Mouse (Mus musculus) adrenal gland, postnatal 10 days (tissue): ENCODE measurements around the gene Timp2. TPM values are rescaled to one million over a fixed set of nuclear protein-coding genes. Genes with fewer than 3 reads are reported as not detected.

Source experiments
- DNase-seq: peaks from one replicate; pipeline ENCODE4 v3.0.0; 2021; ENCODE audit warnings: mixed read lengths
- total RNA-seq, 2 experiments: library from RNA; stranded (reverse); gene quantifications; 2 replicates each; pipeline ENCODE4 v1.2.3; 2021

Gene Timp2
- total RNA-seq, 2 experiments from 2014 or later, result 101 to 111 TPM

GRCm38 (mm10) chr11:118369657-118370056, 14.1 kb upstream of the Timp2 start:
- no peak for DNase-seq

DNA sequence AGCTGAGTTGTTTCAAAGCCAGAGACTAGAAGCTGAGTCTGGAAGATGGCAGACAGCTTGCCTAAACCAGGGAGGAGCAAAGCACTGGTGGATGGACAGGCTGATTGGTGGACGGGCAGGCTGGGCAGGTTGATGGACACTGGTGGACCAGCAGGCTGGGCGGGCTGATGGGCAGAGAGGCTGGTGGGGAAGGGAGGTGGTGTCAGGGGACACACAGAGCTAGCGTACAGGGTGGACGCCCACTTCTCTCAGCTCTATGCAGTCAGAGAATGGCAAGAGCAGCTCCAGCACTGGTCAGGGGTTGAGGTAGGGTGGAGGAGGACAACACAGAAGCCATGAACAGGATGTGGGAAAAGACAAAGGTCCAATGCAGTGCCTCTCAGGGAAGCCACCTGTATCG, 13.7 kb upstream of the Timp2 start:
- DNase-seq, result no peak

- peak; percentile 39 for DNase-seq
Observed at GRCm38 (mm10) chr11:118368330-118368729, 12.8 kb upstream of the Timp2 start.

GRCm38 (mm10) chr11:118366559-118366958, 11.0 kb upstream of the Timp2 start:
- no peak for DNase-seq

- no peak for DNase-seq
Observed at GRCm38 (mm10) chr11:118366108-118366507, 10.6 kb upstream of the Timp2 start.

DNA sequence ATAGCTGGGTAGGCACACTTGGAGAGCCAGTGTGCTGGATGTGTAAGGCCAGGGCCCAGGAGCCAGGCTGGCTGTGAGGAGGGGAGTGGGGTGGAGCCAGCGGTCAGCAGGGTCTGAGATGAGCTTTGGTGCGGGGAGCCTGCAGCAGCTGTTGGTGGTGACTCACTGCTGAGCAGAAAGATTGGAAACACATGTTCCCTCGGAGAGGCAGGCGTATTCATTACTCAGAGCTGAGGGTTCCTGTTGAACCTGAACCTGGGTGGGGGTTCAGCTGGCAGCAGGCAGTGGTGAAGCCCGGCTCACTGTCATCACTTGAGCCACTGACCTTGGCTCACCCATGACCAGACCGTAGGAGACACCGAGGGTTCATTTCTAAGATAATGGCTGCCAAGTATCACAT, 9.6 kb upstream of the Timp2 start:
- DNase-seq, result peak; percentile 40

DNA sequence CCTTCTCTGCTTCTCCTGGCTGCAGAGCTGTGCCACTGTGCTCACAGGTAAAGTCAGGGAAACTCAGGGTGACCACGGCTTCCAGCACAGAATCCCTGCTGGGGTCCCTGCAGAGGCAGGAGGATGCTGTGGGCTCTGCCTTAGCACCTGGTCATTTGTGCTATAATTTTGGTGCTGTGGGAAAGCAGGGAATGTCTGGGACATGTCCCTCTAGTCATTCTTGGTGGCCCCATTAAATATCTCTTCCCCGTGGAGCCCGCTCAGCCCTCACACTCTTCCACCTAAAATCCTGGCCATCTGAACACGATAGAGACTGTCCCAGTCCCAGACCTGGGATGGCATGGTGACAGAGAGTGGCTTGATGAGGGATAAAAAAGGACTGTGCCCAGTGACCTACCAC, 8.5 kb upstream of the Timp2 start:
- DNase-seq, result no peak

GRCm38 (mm10) chr11:118362971-118363518, 7.5 kb upstream of the Timp2 start:
- peak; percentile 32 for DNase-seq

DNA sequence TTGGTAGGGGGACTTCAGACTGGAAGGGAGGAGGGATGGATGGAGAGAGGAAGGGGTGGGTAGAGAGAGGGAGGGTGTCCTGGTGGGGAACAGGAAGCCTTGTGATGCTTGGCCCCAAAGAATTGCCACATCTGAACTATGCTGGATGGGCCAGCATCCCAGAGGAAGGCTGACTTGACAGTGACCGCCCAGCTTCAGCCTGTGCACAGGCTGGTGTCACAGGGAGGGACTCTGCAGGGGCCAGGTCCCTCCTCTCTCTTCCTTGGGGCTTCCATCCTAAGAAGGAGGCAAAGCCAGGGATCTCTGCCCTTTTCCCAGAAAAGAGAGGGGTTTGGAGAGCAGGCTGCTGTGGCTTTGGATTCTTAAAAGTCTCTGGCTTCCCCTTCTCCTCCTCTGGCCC, 7.0 kb upstream of the Timp2 start:
- DNase-seq, result no peak

GRCm38 (mm10) chr11:118360907-118361341, 5.4 kb upstream of the Timp2 start:
- DNase-seq, result no peak

GRCm38 (mm10) chr11:118360491-118360890, 5.0 kb upstream of the Timp2 start:
- DNase-seq, result no peak

GRCm38 (mm10) chr11:118355205-118355604, 335 bp downstream of the Timp2 start:
- peak; percentile 90 for DNase-seq

DNA sequence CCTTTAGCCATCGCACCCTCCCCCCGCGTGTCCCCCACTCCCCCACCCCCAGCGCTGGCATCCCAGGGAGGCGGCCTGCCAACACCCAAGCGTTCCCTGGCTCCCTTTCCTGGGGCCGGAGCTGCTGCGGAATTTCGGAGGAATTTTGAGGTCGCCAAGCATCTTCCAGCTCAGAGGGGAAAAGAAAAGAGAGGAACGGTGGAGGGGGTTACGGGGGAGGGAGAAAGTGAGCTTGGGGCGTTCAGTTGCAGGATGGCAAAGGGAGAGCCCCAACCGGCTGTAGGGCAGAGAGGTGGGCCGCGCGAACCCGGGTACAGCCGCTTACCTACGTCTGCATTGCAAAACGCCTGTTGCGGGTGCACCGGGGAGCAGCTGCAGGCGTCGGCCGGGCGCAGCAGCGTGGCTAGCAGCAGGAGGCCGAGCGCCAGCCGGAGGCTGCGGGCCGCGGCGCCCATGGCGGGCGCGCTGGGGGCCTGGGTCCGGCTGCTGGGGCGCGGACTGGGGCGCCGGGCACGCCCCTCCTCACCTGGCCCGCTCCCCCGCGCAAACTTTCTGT, 826 bp downstream of the Timp2 start:
- DNase-seq, result peak; percentile 40

DNA sequence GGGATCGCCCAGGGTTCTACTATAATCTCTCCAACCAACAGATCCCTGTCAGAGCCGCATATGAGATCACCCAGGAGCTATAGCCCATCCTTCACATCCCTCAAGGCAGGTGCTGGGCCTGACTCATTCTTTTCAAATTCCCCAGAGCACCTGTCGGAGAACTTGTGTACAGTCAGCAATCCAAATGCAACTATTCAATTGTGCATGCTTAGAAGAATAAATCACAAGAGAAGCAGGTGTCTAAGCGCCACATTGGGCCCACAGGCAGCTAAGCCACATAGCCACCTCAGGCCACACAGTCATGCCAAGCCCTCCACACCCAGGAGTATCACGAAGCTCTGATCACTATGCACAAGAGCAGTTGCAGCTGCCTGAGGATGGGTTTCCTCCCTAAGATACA, 6.0 kb downstream of the Timp2 start:
- no peak for DNase-seq

- DNase-seq, result peak; percentile 51
Observed at GRCm38 (mm10) chr11:118348877-118349276, 6.7 kb downstream of the Timp2 start.

DNA sequence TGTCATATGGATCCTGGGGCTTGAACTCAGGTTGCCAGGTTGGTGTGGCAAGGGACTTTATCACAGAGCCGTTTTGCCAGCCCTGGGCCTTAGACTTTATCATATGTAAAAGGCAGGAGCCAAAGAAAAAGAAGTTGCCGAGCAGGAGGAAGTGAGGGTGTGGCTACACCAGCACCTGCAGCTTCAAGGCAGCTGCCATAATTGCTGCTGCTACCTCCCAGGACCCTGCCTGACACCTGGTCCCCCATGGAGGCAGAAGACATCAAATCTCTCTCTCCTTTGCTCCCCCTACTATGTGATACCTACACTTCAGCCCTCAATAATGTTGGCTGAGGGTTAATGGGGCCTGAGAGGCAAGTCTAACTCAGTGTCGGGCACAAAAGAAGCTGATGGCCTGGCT, 7.1 kb downstream of the Timp2 start:
- DNase-seq, result no peak

GRCm38 (mm10) chr11:118347911-118348310, 7.6 kb downstream of the Timp2 start:
- DNase-seq, result no peak

DNA sequence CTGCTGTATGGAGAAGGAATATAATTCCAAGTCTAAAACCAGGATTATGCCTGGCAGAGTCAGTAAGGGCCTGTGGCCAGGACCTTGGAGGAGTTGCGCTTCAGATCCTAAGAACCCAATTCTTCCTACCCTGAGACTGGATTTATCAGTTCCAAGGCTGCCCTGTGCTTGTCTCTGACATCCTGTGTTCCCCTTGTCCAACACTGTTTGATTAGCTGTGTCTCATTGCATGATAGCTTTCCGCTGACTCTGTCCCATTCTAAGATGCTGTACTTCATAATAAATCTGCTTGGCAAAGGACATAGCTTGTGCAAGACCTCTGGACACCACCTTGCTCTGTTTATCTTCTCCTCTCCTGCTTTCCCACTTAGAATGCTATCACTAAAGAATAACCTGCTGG, 8.1 kb downstream of the Timp2 start:
- DNase-seq, result no peak

DNA sequence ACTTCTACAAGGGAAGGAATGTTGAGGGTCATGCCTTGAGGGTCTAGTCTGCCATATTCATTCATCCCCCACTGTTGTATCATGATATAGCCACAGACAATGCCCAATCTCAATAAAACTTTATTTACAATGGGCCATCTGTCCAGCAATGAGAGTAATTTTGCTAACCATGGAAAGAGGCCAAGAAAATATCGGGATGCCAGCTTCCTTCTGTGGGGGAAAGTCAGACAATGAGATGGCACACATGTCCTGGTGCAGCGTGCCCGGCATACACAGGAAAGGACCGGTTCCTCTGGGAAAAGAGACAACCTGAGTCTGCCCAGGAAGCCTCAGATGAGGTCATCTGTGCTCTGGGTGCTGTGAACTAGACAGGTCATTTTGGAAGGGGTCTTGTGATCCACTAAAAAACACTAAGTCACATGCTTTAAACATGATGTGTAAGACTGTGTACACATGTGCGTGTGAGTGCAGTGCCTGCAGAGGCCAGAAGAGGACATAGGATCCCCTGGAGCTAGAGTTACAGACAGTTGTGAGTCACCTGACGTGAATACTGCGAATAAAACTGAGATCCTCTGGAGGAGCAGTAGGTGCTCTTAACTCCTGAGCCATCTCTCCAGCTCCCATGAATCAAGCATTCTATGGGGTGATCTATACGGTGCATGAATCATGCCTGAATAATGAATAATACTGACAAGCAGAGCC, 9.0 kb downstream of the Timp2 start:
- no peak for DNase-seq

- peak; percentile 54 for DNase-seq
Observed at GRCm38 (mm10) chr11:118345693-118346092, 9.8 kb downstream of the Timp2 start.

GRCm38 (mm10) chr11:118343629-118344028, 11.9 kb downstream of the Timp2 start:
- no peak for DNase-seq

DNA sequence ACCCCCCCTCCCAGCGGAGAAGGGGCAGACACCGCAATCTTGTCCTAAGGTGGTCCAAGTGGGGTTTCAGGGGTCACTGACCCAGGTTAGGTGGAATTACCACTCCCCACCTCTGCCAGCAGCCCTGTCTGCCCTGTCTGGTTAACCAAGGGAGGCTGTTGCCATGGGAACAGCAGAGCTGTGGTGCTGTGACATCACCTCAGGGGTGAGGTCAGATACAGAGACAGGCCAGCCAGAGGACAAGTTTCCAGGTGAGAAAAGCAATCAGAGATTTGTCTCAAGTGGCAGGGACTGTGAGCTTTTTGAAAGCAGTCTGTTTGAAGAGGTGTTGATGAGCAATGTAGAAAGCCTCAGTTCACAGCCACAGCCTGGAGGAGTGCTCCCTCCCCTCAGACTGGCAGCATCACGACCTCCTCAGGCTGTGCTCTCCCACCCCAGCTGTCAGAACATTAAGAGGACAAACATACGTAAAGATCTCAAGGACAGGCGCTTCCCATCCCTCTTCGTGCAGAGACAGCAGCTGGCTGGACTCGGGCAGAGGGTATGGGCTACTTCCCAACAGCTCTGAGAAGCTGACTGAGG, 13.0 kb downstream of the Timp2 start, which contains the start of gene Cep295nl:
Gene Cep295nl (minus strand): TSS at position 101 of the 582 bp plus-strand sequence.
- DNase-seq, result no peak

DNA sequence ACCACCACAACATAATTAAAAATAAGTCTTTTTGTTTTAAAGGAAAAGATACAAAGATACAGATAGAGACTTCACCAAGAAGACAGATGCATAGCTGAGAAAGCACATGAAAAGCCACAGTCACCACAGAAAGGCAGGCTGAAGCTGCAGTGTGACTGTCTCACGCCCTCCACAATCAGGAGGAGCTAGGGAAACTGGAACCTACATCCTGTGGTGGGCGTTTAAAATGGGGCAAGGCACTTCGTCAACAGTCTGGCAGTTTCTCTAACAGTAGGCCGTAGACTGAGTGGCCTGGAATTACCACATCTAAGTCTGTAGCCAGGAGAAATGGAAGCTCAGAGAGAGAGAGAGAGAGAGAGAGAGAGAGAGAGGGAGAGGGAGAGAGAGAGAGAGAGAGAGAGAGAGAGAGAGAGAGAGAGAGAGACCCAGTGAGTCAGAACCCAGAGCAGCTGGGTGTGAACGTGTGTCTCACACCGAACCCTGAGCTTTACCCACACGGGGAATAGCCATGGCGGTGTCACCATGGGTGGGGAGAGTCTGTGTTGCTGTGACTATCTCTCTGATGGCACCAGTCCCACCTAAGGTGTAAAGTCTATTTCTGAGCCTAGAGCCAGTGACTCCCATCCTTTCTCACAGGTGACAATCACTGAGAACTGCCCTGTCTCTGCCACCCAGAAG, 17.9 kb downstream of the Timp2 start:
- DNase-seq, result no peak
